Mouse (Mus musculus): ENCODE measurements around the gene Lrch1. TPM values are rescaled to one million over a fixed set of nuclear protein-coding genes. Genes with fewer than 3 reads are reported as not detected.

Lrch1 gene
- polyA plus RNA-seq, 1 experiment from 2014 or later, result 9.8 TPM

Other genes starting within 250 kb of the Lrch1 start
- 370 and 377 TPM in 2 replicates for gene Esd, start 215.6 kb downstream of the Lrch1 start, polyA plus RNA-seq (2015; fragmentation: Nextera tagmentation; extraction: Ambion mirVana)
- 0.45 and 0.58 TPM in 2 replicates for gene Rubcnl, start 68.2 kb upstream of the Lrch1 start, polyA plus RNA-seq (2015; fragmentation: Nextera tagmentation; extraction: Ambion mirVana)
- gene Lrrc63, start 183.0 kb upstream of the Lrch1 start, polyA plus RNA-seq (2015; fragmentation: Nextera tagmentation; extraction: Ambion mirVana), result 0.05 and 0.07 TPM in 2 replicates
- gene Lcp1, start 183.2 kb upstream of the Lrch1 start, polyA plus RNA-seq (2015; fragmentation: Nextera tagmentation; extraction: Ambion mirVana), result 105 and 133 TPM in 2 replicates

Measured in intestine, embryonic 16.5 days (tissue).